Mouse (Mus musculus): Measurements from ENCODE around the gene Xkr7. TPM values are rescaled to one million over a fixed set of nuclear protein-coding genes. Genes with fewer than 3 reads are reported as not detected.

The Xkr7 gene
- total and polyA plus RNA-seq, 2 experiments from 2014 or later: 1.1 to 35.5 TPM

DNA sequence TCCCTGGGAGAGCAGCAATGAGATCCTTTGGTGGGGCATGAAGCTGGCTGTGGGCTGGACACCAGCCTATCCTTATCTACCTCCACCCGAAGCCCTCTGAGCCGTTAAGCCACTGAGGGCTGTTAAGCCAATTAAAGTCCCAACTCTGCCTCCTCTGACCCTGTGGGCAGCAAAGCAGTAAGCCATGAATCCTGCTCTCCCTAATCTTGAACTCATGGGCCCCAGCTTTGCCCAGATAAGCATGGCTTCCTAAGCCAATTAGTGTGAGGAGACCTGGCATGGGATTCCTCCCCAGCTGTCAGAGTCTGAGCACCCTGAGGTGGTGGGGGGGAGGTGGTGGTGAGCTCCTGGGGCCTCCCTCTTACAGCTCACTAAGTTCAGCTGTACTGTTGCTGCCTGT is 5.0 kb downstream of the Xkr7 start:
- no peak for TF ChIP-seq CTCF (IDR thresholded peaks at IDR 0.05)
- DNase-seq (ENCODE audit: low spot score) (no peak), ATAC-seq (ENCODE audit: low FRiP score) (no peak)
- 12% methylated on average over 2 of the region's 2 CpGs for WGBS
- Histone ChIP-seq H3K4me3 (ENCODE audit: low read depth, low read length) (no peak overlapping the region), H3K4me1 (ENCODE audit: insufficient read depth, low read length) (peaks cover 24% of the 10 kb centered on the region), H3K27me3 (ENCODE audit: insufficient read depth, low read length) (no peaks in the 10 kb centered on the region), H3K9me3 (ENCODE audit: low read length) (no peaks in the 10 kb centered on the region), H3K9ac (replicated peaks; ENCODE audit: low read length, poor library complexity, severe bottlenecking) (no peak overlapping the region), H3K4me2 (ENCODE audit: low read depth, low read length, poor library complexity, severe bottlenecking) (no peak overlapping the region), H3K27ac (ENCODE audit: low read depth, low read length) (no peak overlapping the region), H3K36me3 (ENCODE audit: insufficient read depth, low read length) (0 out of 2 replicates have a peak, but pooled peaks cover 3% of the 10 kb centered on the region)

DNA sequence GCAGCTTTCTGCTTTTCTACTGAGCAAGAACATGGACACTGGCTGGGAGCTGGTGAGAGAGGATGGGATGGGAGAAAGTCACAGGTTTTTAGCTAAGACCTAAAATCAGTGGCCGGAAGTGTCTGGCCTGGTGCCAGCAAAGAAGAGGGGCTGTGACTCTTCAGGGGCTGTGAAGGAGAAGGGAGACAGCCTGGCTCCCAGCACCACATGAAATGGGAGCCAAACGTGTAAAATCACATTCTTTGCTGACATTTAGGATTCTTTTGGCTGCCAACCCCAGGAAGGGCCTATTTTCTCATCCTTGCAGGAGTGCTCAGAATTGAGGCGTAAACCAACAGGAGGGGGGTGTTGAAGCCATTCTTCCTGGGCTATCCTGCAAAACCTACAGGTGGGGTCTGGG is 12.2 kb downstream of the Xkr7 start:
- H3K27me3 ChIP-seq (ENCODE audit: insufficient read depth, low read length): no peaks in the 10 kb centered on the region
- H3K36me3 ChIP-seq (ENCODE audit: insufficient read depth, low read length): 0 out of 2 replicates have a peak, but pooled peaks cover 3% of the 10 kb centered on the region
- no peaks in the 10 kb centered on the region for H3K9me3 ChIP-seq (ENCODE audit: low read length)
- ATAC-seq (ENCODE audit: low FRiP score): no peak
- H3K27ac ChIP-seq (ENCODE audit: low read depth, low read length): no peak overlapping the region
- no peak for TF ChIP-seq CTCF (IDR thresholded peaks at IDR 0.05)
- no peak for DNase-seq (ENCODE audit: low spot score)
- H3K4me1 ChIP-seq (ENCODE audit: insufficient read depth, low read length): no peaks in the 10 kb centered on the region; the same call in 1 of the 2 replicates
- no peak overlapping the region for H3K4me3 ChIP-seq (ENCODE audit: low read depth, low read length)
- no peak overlapping the region for H3K9ac ChIP-seq (replicated peaks; ENCODE audit: low read length, poor library complexity, severe bottlenecking)
- no peak overlapping the region for H3K4me2 ChIP-seq (ENCODE audit: low read depth, low read length, poor library complexity, severe bottlenecking)
- WGBS: 60% methylated on average over 3 of the region's 3 CpGs

DNA sequence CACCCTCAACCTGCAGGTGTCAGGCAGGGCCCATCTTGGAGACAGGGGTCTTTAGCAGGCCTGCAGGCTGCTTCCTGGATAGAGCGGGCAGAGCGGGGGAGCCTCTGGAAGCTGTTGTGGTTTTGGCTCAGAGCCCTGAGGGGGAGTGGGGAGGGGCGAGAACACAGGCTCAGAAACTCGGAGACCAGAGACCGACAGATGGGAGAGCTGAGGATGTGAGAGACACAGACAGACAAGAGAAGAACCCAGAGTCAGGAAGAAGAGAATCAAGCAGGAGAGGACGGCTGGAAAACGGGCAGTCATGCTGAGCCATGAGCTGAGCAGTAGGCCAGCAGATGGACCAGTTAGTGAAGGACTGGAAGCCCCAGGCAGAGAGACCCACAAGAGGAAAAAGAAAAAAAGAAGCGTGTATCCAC is 14.2 kb downstream of the Xkr7 start:
- WGBS: 34% methylated on average over 8 of the region's 8 CpGs
- H3K4me3 ChIP-seq (ENCODE audit: low read depth, low read length): no peak overlapping the region
- H3K9me3 ChIP-seq (ENCODE audit: low read length): no peaks in the 10 kb centered on the region
- ATAC-seq (ENCODE audit: low FRiP score): no peak
- no peak overlapping the region for H3K9ac ChIP-seq (replicated peaks; ENCODE audit: low read length, poor library complexity, severe bottlenecking)
- no peak overlapping the region for H3K4me2 ChIP-seq (ENCODE audit: low read depth, low read length, poor library complexity, severe bottlenecking)
- peak; percentile 77 for DNase-seq (ENCODE audit: low spot score)
- H3K36me3 ChIP-seq (ENCODE audit: insufficient read depth, low read length): no peaks in the 10 kb centered on the region
- H3K4me1 ChIP-seq (ENCODE audit: insufficient read depth, low read length): no peaks in the 10 kb centered on the region; the same call in 1 of the 2 replicates
- no peak for TF ChIP-seq CTCF (IDR thresholded peaks at IDR 0.05)
- no peaks in the 10 kb centered on the region for H3K27me3 ChIP-seq (ENCODE audit: insufficient read depth, low read length)
- H3K27ac ChIP-seq (ENCODE audit: low read depth, low read length): no peak overlapping the region

DNA sequence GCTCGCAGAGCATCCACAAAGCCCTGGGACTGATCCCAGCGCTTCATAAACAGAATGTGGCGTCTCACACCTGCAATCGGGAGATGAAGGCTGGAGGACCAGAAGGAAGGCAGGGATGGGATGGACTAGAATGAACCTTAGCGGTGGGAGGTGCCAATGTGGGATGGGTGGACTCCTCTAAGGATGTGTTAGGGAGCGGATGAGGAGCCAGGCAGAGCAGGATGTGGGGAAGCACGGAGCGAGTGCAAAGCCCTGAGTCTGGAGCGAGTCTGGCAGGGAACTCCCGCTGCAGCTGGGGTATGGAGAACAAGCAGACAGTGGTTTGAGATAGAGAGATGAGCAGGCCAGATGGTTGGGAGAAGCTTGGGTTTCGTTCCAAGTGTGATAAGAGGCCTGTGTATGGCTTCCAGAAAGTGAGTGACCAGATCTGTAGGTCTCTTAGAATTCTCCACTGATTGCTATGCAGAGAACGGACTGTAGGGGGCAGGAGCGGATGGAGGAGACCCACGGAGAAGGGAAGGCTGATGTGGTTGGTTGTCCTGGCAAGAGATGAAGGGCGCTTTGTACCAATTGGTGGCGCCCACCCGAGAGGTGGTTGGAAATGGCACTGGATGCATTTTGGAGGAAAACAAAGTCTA is 16.3 kb downstream of the Xkr7 start:
- no peaks in the 10 kb centered on the region; the same call in 1 of the 2 replicates for H3K4me1 ChIP-seq (ENCODE audit: insufficient read depth, low read length)
- H3K27ac ChIP-seq (ENCODE audit: low read depth, low read length): no peak overlapping the region
- H3K9me3 ChIP-seq (ENCODE audit: low read length): no peaks in the 10 kb centered on the region
- no peaks in the 10 kb centered on the region for H3K36me3 ChIP-seq (ENCODE audit: insufficient read depth, low read length)
- H3K9ac ChIP-seq (replicated peaks; ENCODE audit: low read length, poor library complexity, severe bottlenecking): no peak overlapping the region
- 44% methylated on average over 17 of the region's 17 CpGs for WGBS
- H3K4me3 ChIP-seq (ENCODE audit: low read depth, low read length): no peak overlapping the region
- TF ChIP-seq CTCF (IDR thresholded peaks at IDR 0.05): peak; percentile 79
- H3K27me3 ChIP-seq (ENCODE audit: insufficient read depth, low read length): no peaks in the 10 kb centered on the region
- ATAC-seq (ENCODE audit: low FRiP score) (peak; percentile 45), DNase-seq (ENCODE audit: low spot score) (peak; percentile 79)
- H3K4me2 ChIP-seq (ENCODE audit: low read depth, low read length, poor library complexity, severe bottlenecking): no peak overlapping the region

DNA sequence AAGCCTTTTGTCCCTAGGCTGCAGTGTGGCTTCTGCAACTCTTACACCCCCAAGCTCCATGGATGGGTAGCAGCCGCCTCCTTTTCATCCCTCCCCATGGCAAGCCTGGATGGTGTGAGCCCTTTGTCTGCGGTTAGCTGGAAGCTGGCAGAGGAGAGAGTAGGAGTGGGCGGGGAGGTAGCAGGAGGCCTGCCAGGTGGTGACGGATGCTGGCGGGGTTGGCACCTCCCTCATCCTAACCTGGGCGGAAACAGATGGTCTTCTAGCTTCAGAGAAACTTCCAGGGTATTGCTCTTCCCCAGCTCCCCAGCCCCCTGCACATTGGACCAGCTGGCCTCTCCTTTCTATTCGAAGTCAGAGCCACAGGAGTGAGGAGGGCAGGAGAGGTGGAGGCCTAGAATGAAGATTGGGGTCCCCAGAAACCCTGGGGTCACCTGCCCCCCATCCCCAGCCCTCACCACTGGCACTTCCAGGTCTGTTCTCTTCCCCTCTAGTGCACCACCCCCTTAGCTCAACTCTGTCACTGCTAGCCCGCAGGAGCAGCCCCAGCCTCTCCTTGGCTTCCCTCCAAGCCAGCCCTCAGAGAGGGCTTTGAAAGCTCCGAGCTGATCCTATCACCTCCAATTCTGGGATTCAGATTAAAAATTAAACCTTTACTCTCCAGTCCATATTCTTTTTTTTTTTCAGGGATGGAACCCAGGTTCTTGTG is 17.8 kb downstream of the Xkr7 start:
- WGBS: 40% methylated on average over 9 of the region's 9 CpGs
- no peaks in the 10 kb centered on the region; the same call in 1 of the 2 replicates for H3K4me1 ChIP-seq (ENCODE audit: insufficient read depth, low read length)
- TF ChIP-seq CTCF (IDR thresholded peaks at IDR 0.05): no peak
- H3K36me3 ChIP-seq (ENCODE audit: insufficient read depth, low read length): peaks cover 6% of the 10 kb centered on the region
- H3K4me2 ChIP-seq (ENCODE audit: low read depth, low read length, poor library complexity, severe bottlenecking): no peak overlapping the region
- no peak overlapping the region for H3K4me3 ChIP-seq (ENCODE audit: low read depth, low read length)
- H3K9ac ChIP-seq (replicated peaks; ENCODE audit: low read length, poor library complexity, severe bottlenecking): peak overlapping the region; percentile 19; the same call in 1 of the 2 replicates
- ATAC-seq (ENCODE audit: low FRiP score) (peak; percentile 39), DNase-seq (ENCODE audit: low spot score) (peak; percentile 81)
- H3K27me3 ChIP-seq (ENCODE audit: insufficient read depth, low read length): no peaks in the 10 kb centered on the region
- H3K27ac ChIP-seq (ENCODE audit: low read depth, low read length): 0 out of 2 replicates have a peak overlapping the region, but pooled peaks have one; percentile 32
- no peaks in the 10 kb centered on the region for H3K9me3 ChIP-seq (ENCODE audit: low read length)

DNA sequence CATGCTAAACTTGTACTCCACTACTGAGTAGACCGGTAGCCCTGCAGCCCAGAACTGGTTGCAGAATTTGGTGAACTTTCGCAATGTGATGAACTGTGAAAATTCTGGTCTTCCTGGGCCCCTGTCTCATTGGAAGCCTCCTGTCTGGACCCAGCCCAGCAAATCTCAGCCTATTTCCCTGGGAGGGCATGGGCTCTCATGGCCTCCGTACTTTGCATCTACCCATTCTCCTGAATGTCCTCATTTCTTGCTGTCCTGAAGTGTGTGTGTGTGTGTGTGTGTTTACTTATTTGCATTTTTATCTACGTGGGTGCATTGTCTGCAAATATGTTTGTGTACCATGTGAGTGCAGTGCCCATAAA is 18.3 kb downstream of the Xkr7 start:
- Histone ChIP-seq H3K4me1 (ENCODE audit: insufficient read depth, low read length) (no peaks in the 10 kb centered on the region; the same call in 1 of the 2 replicates), H3K27me3 (ENCODE audit: insufficient read depth, low read length) (no peaks in the 10 kb centered on the region), H3K4me3 (ENCODE audit: low read depth, low read length) (no peak overlapping the region), H3K27ac (ENCODE audit: low read depth, low read length) (no peak overlapping the region), H3K36me3 (ENCODE audit: insufficient read depth, low read length) (peaks cover 11% of the 10 kb centered on the region), H3K9me3 (ENCODE audit: low read length) (no peaks in the 10 kb centered on the region), H3K9ac (replicated peaks; ENCODE audit: low read length, poor library complexity, severe bottlenecking) (no peak overlapping the region), H3K4me2 (ENCODE audit: low read depth, low read length, poor library complexity, severe bottlenecking) (no peak overlapping the region)
- TF ChIP-seq CTCF (IDR thresholded peaks at IDR 0.05): no peak
- ATAC-seq (ENCODE audit: low FRiP score): no peak
- 77% methylated on average over 4 of the region's 4 CpGs for WGBS
- DNase-seq (ENCODE audit: low spot score): no peak

Data from midbrain, postnatal 0 days (tissue).